Mouse (Mus musculus) embryonic facial prominence, embryonic 12.5 days (tissue): ENCODE data around the gene Rab12. TPM values are rescaled to one million over a fixed set of nuclear protein-coding genes. Genes with fewer than 3 reads are reported as not detected.

Experiments used
- ATAC-seq: fragments of 200-750 bp; cut with Nextera tagmentation; 2 replicates; pipeline ENCODE4 v1.8.0; 2017; ENCODE audit not compliant: insufficient number of reproducible peaks, insufficient read depth, low FRiP score, low TSS enrichment
- H3K27ac ChIP-seq: fragments of 300-500 bp; sonication (generic); 2 replicates; pipeline ENCODE4 v1.5.1; 2016; ENCODE audit warnings: mild to moderate bottlenecking
- H3K27me3 ChIP-seq: fragments of 300-500 bp; sonication (generic); 2 replicates; pipeline ENCODE4 v1.6.1; 2016; ENCODE audit warnings: mild to moderate bottlenecking, moderate library complexity
- H3K36me3 ChIP-seq: fragments of 300-500 bp; sonication (generic); 2 replicates; pipeline ENCODE4 v1.6.1; 2016; ENCODE audit warnings: mild to moderate bottlenecking
- H3K4me1 ChIP-seq: fragments of 300-500 bp; sonication (generic); 2 replicates; pipeline ENCODE4 v1.6.1; 2016
- H3K4me2 ChIP-seq: fragments of 300-500 bp; sonication (generic); replicated peaks from 2 replicates; pipeline ENCODE4 v1.6.1; 2016; ENCODE audit warnings: mild to moderate bottlenecking, moderate library complexity
- H3K4me3 ChIP-seq: fragments of 300-500 bp; sonication (generic); 2 replicates; pipeline ENCODE4 v1.5.1; 2016; ENCODE audit warnings: mild to moderate bottlenecking
- H3K9ac ChIP-seq: fragments of 300-500 bp; sonication (generic); 2 replicates; pipeline ENCODE4 v1.6.1; 2016; ENCODE audit warnings: mild to moderate bottlenecking, moderate library complexity
- H3K9me3 ChIP-seq: fragments of 300-500 bp; sonication (generic); 2 replicates; pipeline ENCODE4 v1.6.1; 2016; ENCODE audit warnings: mild to moderate bottlenecking, moderate library complexity
- WGBS: fragments of 180-500 bp; shearing (Covaris S2); methylation state at CpG from one replicate; pipeline ENCODE4 v1.1.7; 2016; 5-methylcytosine and 5-hydroxymethylcytosine counted together
- polyA plus RNA-seq: library from polyadenylated mRNA; unstranded; fragments of >200 nt; fragmentation: Nextera tagmentation; extraction: Ambion mirVana; gene quantifications from 2 replicates; pipeline ENCODE4 v1.2.1, GENCODE M21; 2016

Rab12 gene
- polyA plus RNA-seq, 1 experiment from 2014 or later: 59.9 TPM

DNA sequence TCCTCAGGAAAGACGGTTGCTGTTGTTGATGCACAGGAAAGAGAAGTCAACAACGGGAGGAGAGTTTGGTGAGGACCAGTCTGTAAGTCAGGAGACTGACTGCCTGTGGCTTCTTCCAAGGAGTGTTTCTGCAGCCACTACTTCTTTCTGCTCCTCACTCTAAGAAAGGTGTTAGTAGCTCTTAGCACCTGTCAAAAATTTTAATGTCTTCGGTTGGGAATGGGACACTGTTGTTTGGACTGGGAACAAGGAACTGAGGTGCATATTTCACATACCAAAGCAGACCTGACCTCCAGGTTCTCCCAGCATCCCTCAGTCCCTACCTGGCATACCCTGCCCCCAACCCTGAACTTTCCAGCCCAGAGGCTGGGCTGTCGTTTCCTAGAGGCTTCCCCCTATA is 48.3 kb downstream of the Rab12 start:
- 75% methylated on average over 4 of the region's 4 CpGs for WGBS
- no peak for ATAC-seq
- Histone ChIP-seq H3K9ac (no peak overlapping the region), H3K27me3 (no peaks in the 10 kb centered on the region), H3K4me1 (no peaks in the 10 kb centered on the region), H3K4me3 (no peak overlapping the region), H3K27ac (no peak overlapping the region), H3K4me2 (no peak overlapping the region), H3K36me3 (no peaks in the 10 kb centered on the region), H3K9me3 (peaks cover 6% of the 10 kb centered on the region; the same call in 1 of the 2 replicates)

GRCm38 (mm10) chr17:66470020-66470419 is 49.5 kb downstream of the Rab12 start:
- no peak overlapping the region for H3K9ac ChIP-seq
- H3K27ac ChIP-seq: no peak overlapping the region
- 29% methylated on average over 8 of the region's 8 CpGs for WGBS

GRCm38 (mm10) chr17:66457278-66457677 is 62.3 kb downstream of the Rab12 start:
- H3K4me3 ChIP-seq: no peak overlapping the region
- no peak overlapping the region for H3K9ac ChIP-seq
- peaks cover 5% of the 10 kb centered on the region; the same call in 1 of the 2 replicates for H3K27me3 ChIP-seq
- H3K4me2 ChIP-seq: no peak overlapping the region
- WGBS: 80% methylated on average over 1 of the region's 1 CpGs
- H3K27ac ChIP-seq: no peak overlapping the region
- no peaks in the 10 kb centered on the region for H3K4me1 ChIP-seq
- no peaks in the 10 kb centered on the region for H3K36me3 ChIP-seq
- no peaks in the 10 kb centered on the region for H3K9me3 ChIP-seq
- 0 out of 2 replicates have a peak, but pooled peaks have one; percentile 15 for ATAC-seq

More at GRCm38 (mm10) chr17:66470020-66470419, 49.5 kb downstream of the Rab12 start:
- ATAC-seq: no peak
- peaks cover 6% of the 10 kb centered on the region; the same call in 1 of the 2 replicates for H3K9me3 ChIP-seq
- H3K4me3 ChIP-seq: no peak overlapping the region
- no peaks in the 10 kb centered on the region for H3K36me3 ChIP-seq
- H3K27me3 ChIP-seq: no peaks in the 10 kb centered on the region
- H3K4me2 ChIP-seq: no peak overlapping the region
- H3K4me1 ChIP-seq: no peaks in the 10 kb centered on the region

DNA sequence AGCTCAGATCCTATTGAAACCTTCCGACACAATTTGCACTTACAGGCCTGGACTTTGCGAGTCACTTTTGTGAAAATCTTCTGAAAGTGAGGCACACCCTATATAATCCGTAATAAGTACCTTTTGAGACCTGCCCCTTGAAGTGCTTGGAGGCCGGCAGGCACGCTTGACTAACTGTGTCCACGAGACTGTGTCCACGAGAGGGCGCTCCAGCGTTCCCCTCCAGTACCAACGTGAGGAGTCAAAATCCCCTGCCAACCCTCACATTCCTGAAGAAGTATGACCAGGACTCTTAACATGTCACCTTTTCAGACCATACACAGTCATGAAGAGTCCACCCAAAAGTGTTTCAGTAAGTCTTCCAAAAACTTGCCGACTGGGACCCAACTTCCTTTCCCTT is 68.4 kb downstream of the Rab12 start:
- no peaks in the 10 kb centered on the region for H3K36me3 ChIP-seq
- H3K4me1 ChIP-seq: peaks cover 29% of the 10 kb centered on the region
- H3K9ac ChIP-seq: no peak overlapping the region
- peaks cover 20% of the 10 kb centered on the region for H3K27me3 ChIP-seq
- H3K27ac ChIP-seq: no peak overlapping the region
- 2% methylated on average over 11 of the region's 11 CpGs for WGBS
- 0 out of 2 replicates have a peak overlapping the region, but pooled peaks have one; percentile 89 for H3K4me2 ChIP-seq
- no peaks in the 10 kb centered on the region for H3K9me3 ChIP-seq
- H3K4me3 ChIP-seq: no peak overlapping the region
- no peak for ATAC-seq

GRCm38 (mm10) chr17:66450526-66451070 is 68.9 kb downstream of the Rab12 start:
- 4% methylated on average over 18 of the region's 18 CpGs for WGBS
- no peak for ATAC-seq
- peaks cover 34% of the 10 kb centered on the region for H3K4me1 ChIP-seq
- H3K27me3 ChIP-seq: peaks cover 20% of the 10 kb centered on the region
- H3K4me3 ChIP-seq: peak overlapping the region; percentile 79
- H3K9ac ChIP-seq: no peak overlapping the region
- H3K4me2 ChIP-seq: peak overlapping the region; percentile 89
- no peaks in the 10 kb centered on the region for H3K9me3 ChIP-seq
- no peak overlapping the region for H3K27ac ChIP-seq
- no peaks in the 10 kb centered on the region for H3K36me3 ChIP-seq

GRCm38 (mm10) chr17:66449460-66450341 is 69.8 kb downstream of the Rab12 start, which contains the start of gene Mtcl1:
Gene Mtcl1, minus strand, starts transcription at chr17:66449750.
- peak within 1 kb of the TSS; percentile 91 for H3K9ac ChIP-seq
- H3K27ac ChIP-seq: peak within 1 kb of the TSS; percentile 76
- WGBS: under 1% methylated on average over 75 of the region's 76 CpGs
- H3K9me3 ChIP-seq: no peaks in the 10 kb centered on the region
- peaks cover 35% of the 10 kb centered on the region for H3K4me1 ChIP-seq
- ATAC-seq: peak; percentile 78
- no peaks in the 10 kb centered on the region for H3K36me3 ChIP-seq
- H3K27me3 ChIP-seq: peaks cover 20% of the 10 kb centered on the region
- peak within 1 kb of the TSS; percentile 89 for H3K4me2 ChIP-seq
- peak within 1 kb of the TSS; percentile 79 for H3K4me3 ChIP-seq

- peak overlapping the region; percentile 89 for H3K4me2 ChIP-seq
- H3K27ac ChIP-seq: peak overlapping the region; percentile 76
- H3K36me3 ChIP-seq: no peaks in the 10 kb centered on the region
- peak; percentile 7; the same call in 1 of the 2 replicates for ATAC-seq
- H3K9me3 ChIP-seq: no peaks in the 10 kb centered on the region
- peaks cover 41% of the 10 kb centered on the region for H3K4me1 ChIP-seq
- peak overlapping the region; percentile 79 for H3K4me3 ChIP-seq
- under 1% methylated on average over 98 of the region's 136 CpGs for WGBS
- H3K9ac ChIP-seq: peak overlapping the region; percentile 91
- peaks cover 20% of the 10 kb centered on the region for H3K27me3 ChIP-seq
Observed at GRCm38 (mm10) chr17:66448421-66449405, 70.8 kb downstream of the Rab12 start.

DNA sequence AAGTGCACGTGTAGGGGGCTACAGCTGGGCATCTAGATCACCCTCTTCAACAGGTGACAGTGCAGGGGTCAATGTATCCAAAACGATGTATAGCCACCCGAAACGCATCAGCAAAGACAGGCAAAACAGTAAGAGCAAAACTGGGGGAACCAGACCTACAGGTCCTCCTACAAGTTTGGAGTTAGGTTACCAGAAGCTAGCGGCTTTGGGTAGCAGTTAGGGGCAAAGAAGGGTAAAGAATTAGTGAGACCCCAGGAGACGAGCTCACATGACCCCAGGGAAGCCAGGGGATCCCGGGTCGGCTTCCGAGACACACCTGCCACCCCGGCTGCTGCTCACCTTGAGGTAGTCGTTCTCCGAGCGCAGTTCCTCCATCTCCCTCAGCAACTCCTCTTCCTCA is 71.6 kb downstream of the Rab12 start:
- no peak for ATAC-seq
- Histone ChIP-seq H3K9ac (peak overlapping the region; percentile 91), H3K4me3 (peak overlapping the region; percentile 79), H3K4me2 (peak overlapping the region; percentile 89), H3K27me3 (peaks cover 20% of the 10 kb centered on the region), H3K27ac (no peak overlapping the region), H3K36me3 (no peaks in the 10 kb centered on the region), H3K9me3 (no peaks in the 10 kb centered on the region), H3K4me1 (peaks cover 41% of the 10 kb centered on the region)
- 3% methylated on average over 13 of the region's 13 CpGs for WGBS

DNA sequence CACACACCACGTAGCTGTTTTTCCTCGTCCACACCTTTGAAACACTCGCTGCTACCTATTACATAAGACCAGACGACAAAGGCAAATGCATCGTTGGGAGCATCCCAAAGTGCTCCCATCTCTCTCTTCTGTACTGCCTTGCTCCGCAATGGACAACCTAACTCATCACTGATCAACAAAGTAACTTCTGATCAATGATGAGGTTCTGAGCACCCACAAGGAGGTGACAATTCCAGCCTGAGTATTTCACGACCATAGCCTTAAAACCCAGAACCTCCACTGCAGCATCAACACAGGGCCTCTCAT is 72.6 kb downstream of the Rab12 start:
- ATAC-seq: no peak
- H3K9ac ChIP-seq: no peak overlapping the region

GRCm38 (mm10) chr17:66446196-66447006 is 73.1 kb downstream of the Rab12 start:
- Histone ChIP-seq H3K9me3 (no peaks in the 10 kb centered on the region), H3K9ac (0 out of 2 replicates have a peak overlapping the region, but pooled peaks have one; percentile 24), H3K4me2 (peak overlapping the region; percentile 89), H3K27ac (no peak overlapping the region), H3K4me1 (peaks cover 39% of the 10 kb centered on the region), H3K36me3 (no peaks in the 10 kb centered on the region), H3K4me3 (peak overlapping the region; percentile 79), H3K27me3 (peaks cover 15% of the 10 kb centered on the region)
- ATAC-seq: no peak
- WGBS: 39% methylated on average over 7 of the region's 7 CpGs

More for the DNA sequence above, 72.6 kb downstream of the Rab12 start:
- Histone ChIP-seq H3K27me3 (peaks cover 15% of the 10 kb centered on the region), H3K4me1 (peaks cover 41% of the 10 kb centered on the region), H3K4me2 (peak overlapping the region; percentile 89), H3K27ac (no peak overlapping the region), H3K4me3 (peak overlapping the region; percentile 79), H3K9me3 (no peaks in the 10 kb centered on the region), H3K36me3 (no peaks in the 10 kb centered on the region)
- 36% methylated on average over 7 of the region's 7 CpGs for WGBS
